Mouse (Mus musculus) limb, embryonic 14.5 days (tissue): ENCODE results near the gene Rab3il1. TPM values are rescaled to one million over a fixed set of nuclear protein-coding genes. Genes with fewer than 3 reads are reported as not detected.

Source experiments
- ATAC-seq: fragments of 200-750 bp; cut with Nextera tagmentation; 2 replicates; pipeline ENCODE4 v1.8.0; 2017; ENCODE audit warnings: low read depth, moderate number of reproducible peaks, moderate TSS enrichment; ENCODE audit not compliant: low FRiP score
- DNase-seq: peaks from one replicate; pipeline ENCODE4 v3.0.0-alpha.2; 2015; ENCODE audit warnings: low spot score
- H3K27ac ChIP-seq: fragments of 300-500 bp; sonication (generic); replicated peaks from 2 replicates; pipeline ENCODE4 v1.5.1; 2014; ENCODE audit warnings: low read depth, mild to moderate bottlenecking, low read length, moderate library complexity, mixed read lengths
- H3K27me3 ChIP-seq: fragments of 300-500 bp; sonication (generic); 2 replicates; pipeline ENCODE4 v1.6.1; 2014; ENCODE audit warnings: low read length, mixed read lengths; ENCODE audit not compliant: control insufficient read depth, insufficient read depth
- H3K36me3 ChIP-seq: fragments of 300-500 bp; sonication (generic); 2 replicates; pipeline ENCODE4 v1.6.1; 2014; ENCODE audit warnings: mild to moderate bottlenecking, low read length, moderate library complexity, mixed read lengths; ENCODE audit not compliant: control insufficient read depth, insufficient read depth
- H3K4me1 ChIP-seq: fragments of 300-500 bp; sonication (generic); 2 replicates; pipeline ENCODE4 v1.6.1; 2014; ENCODE audit warnings: antibody characterized with exemption, low read length, mixed read lengths; ENCODE audit not compliant: control insufficient read depth, insufficient read depth
- H3K4me2 ChIP-seq: fragments of 300-500 bp; sonication (generic); replicated peaks from 2 replicates; pipeline ENCODE4 v1.6.1; 2014; ENCODE audit warnings: low read depth, mild to moderate bottlenecking, low read length, moderate library complexity; ENCODE audit not compliant: severe bottlenecking
- H3K4me3 ChIP-seq: fragments of 300-500 bp; sonication (generic); replicated peaks from 2 replicates; pipeline ENCODE4 v1.5.1; 2014; ENCODE audit warnings: low read length
- H3K9ac ChIP-seq: fragments of 300-500 bp; sonication (generic); 2 replicates; pipeline ENCODE4 v1.6.1; 2014; ENCODE audit warnings: mild to moderate bottlenecking, low read depth, low read length, moderate library complexity; ENCODE audit not compliant: severe bottlenecking
- H3K9me3 ChIP-seq: fragments of 300-500 bp; sonication (generic); 2 replicates; pipeline ENCODE4 v1.6.1; 2016; ENCODE audit warnings: low read length; ENCODE audit not compliant: control insufficient read depth
- POLR2A ChIP-seq: fragments of 200-500 bp; IDR thresholded peaks from 2 replicates; pipeline ENCODE4 v1.8.0; 2012; ENCODE audit warnings: inconsistent platforms, mild to moderate bottlenecking, moderate library complexity, borderline replicate concordance; ENCODE audit not compliant: insufficient read depth, insufficient read length; ENCODE audit errors: extremely low read depth
- WGBS: fragments of 180-500 bp; shearing (Covaris S2); extraction: QIAGEN DNeasy Blood & Tissue Kit; methylation state at CpG from one replicate; pipeline ENCODE4 v1.1.7; 2014; 5-methylcytosine and 5-hydroxymethylcytosine counted together
- polyA plus RNA-seq, 2 experiments: library from polyadenylated mRNA; depleted of rRNA in 1 of 2; stranded (reverse) in 1 of 2; unstranded in 1 of 2; fragments of >200 nt; fragmentation: Nextera tagmentation in 1 of 2; extraction: Ambion mirVana in 1 of 2; gene quantifications; 2 replicates each; pipeline versions ENCODE4 v1.2.1 to v1.2.3; 2012 to 2014

Gene Rab3il1
- polyA plus RNA-seq (2012; rRNA removed): 36.1 and 42.8 TPM in 2 replicates
- polyA plus RNA-seq (2014; fragmentation: Nextera tagmentation; extraction: Ambion mirVana): 43.9 and 49.6 TPM in 2 replicates

DNA sequence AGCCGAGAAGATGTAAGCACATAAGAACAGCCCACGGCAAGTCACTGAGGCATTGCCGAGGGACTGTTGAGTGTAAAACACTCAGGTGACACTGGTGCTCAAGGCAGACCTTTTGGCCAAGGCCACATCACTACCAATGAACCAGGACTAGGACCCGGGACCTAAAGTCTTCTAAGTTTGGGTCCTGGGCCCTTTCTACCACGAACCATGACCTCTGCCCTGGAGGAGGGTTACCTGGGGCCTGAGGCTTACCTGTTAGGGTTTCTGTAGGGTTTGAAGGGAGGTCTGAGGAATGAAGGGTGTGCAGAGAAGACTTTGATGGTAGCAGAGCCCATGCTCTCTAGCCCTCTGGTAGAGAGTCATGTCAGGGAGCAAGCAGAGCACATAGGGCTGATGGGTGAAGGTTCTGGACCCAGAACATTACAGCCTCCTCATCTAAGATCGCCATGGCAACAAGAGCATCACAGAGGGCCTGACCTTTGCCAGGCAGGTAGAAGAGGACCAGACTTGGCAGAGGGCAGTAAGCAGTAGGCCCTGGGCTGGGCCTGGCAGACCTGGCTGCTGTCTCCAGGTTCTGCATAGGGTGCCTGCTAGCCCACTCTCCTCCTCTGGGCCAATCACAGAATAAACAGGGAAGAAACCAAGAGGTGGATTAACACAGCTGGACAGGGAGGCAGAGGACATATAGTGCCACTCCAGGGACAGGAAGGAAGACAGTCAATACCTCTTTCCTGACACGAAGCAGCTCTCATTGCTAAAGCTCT, at the start of gene Rab3il1, which contains the start of gene Best1:
Rab3il1 (plus strand) TSS at position 464 of the 764 bp plus-strand sequence.
Best1 (minus strand) TSS at position 428 of the 764 bp plus-strand sequence.
- no peak within 1 kb of the TSS for H3K9ac ChIP-seq
- H3K9me3 ChIP-seq: no peaks in the 10 kb centered on the region
- 69% methylated on average over 7 of the region's 7 CpGs for WGBS
- H3K4me1 ChIP-seq: no peaks in the 10 kb centered on the region
- DNase-seq (no peak), ATAC-seq (no peak)
- H3K4me3 ChIP-seq: no peak within 1 kb of the TSS
- H3K4me2 ChIP-seq: no peak within 1 kb of the TSS
- no peak within 1 kb of the TSS for H3K27ac ChIP-seq
- H3K36me3 ChIP-seq: no peaks in the 10 kb centered on the region
- no peak for TF ChIP-seq POLR2A
- no peaks in the 10 kb centered on the region for H3K27me3 ChIP-seq

DNA sequence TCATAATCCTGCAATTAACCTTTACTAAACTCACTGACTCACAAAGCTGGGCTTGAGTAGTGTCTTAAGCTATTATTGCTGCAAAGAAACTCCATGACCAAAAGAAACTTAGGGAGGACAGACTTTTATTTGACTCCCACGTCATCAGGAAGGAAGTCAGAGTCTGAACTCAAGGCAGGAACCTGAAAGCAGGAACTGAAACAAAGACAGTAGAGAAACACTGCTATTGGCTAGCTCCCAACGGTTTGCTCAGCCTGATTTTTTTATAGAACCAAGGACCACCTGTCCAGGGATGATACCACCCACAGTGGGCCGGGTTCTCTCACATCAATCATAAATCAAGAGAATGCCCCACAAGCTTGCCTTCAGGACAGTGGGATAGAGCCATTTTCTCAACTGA, 49.1 kb upstream of the Rab3il1 start:
- Histone ChIP-seq H3K9ac (no peak overlapping the region), H3K9me3 (peaks cover 5% of the 10 kb centered on the region; the same call in 1 of the 2 replicates), H3K4me2 (no peak overlapping the region), H3K4me1 (peaks cover 16% of the 10 kb centered on the region), H3K36me3 (no peaks in the 10 kb centered on the region), H3K27me3 (no peaks in the 10 kb centered on the region), H3K27ac (no peak overlapping the region), H3K4me3 (no peak overlapping the region)
- ATAC-seq: no peak
- no peak for TF ChIP-seq POLR2A
- WGBS: 66% methylated on average over 3 of the region's 3 CpGs
- no peak for DNase-seq

DNA sequence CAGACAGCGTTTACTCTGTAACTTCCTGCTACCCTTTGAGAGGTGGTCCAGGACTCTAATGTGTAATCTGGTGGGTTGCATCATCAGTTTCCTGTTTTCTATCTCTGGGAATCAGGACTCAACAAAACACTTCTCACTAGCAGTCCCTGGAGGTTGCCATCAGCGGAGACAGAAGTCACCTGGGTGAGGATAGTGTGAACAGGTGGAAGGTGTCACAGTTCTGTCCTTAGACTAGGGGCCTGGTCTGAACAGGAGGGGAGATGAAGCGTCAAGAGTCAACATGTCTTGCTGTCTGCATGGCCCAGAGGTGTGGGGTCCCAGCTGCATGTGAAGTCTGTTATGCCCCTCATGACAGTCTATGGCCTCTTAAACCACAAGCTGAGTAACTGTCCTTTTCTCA, 48.6 kb upstream of the Rab3il1 start:
- Histone ChIP-seq H3K27me3 (no peaks in the 10 kb centered on the region), H3K4me1 (peaks cover 16% of the 10 kb centered on the region), H3K4me3 (no peak overlapping the region), H3K9me3 (peaks cover 5% of the 10 kb centered on the region; the same call in 1 of the 2 replicates), H3K36me3 (no peaks in the 10 kb centered on the region), H3K9ac (no peak overlapping the region), H3K27ac (no peak overlapping the region), H3K4me2 (no peak overlapping the region)
- no peak for ATAC-seq
- no peak for TF ChIP-seq POLR2A
- DNase-seq: no peak
- 96% methylated on average over 3 of the region's 3 CpGs for WGBS

DNA sequence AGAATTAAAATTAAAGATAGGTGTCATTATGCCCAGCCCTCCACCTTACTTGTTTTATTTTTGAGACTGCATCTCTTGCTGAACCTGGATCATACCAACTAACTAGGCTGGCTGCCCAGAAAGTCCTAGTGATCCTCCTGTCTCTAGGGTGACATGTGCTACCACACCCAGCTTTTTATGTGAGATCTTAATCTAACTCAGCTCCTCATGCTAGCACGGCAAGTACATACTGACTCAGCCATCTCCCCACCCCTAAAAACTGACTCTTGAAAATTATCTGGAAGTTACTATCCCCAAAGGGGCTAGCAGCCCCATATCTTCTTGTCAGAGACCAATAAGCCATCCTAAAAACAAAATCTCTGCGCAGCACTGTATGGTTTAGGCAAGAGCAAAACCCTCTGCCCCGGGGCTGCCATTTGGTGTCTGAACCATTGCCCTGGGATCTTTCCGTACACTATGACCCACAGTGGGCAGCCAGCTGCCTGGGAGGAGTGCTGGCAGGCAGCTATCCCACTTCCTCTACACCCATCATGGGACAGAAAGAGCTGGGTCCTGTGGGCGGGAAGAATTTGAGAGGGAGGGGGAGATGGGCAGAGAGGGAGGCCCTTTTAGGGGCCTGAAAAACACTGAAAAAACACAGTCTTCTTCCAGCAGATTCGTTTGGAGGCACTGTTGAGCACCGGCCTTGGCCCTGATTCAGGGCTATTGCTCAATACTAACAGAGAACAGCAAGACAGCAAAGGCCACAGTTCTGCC, 47.2 kb upstream of the Rab3il1 start:
- H3K27ac ChIP-seq: peak overlapping the region; percentile 87
- DNase-seq: peak; percentile 88
- H3K27me3 ChIP-seq: no peaks in the 10 kb centered on the region
- peaks cover 5% of the 10 kb centered on the region; the same call in 1 of the 2 replicates for H3K9me3 ChIP-seq
- H3K9ac ChIP-seq: peak overlapping the region; percentile 36; the same call in 1 of the 2 replicates
- TF ChIP-seq POLR2A: no peak
- peak; percentile 88 for ATAC-seq
- H3K36me3 ChIP-seq: no peaks in the 10 kb centered on the region
- WGBS: 20% methylated on average over 7 of the region's 7 CpGs
- peak overlapping the region; percentile 33 for H3K4me2 ChIP-seq
- no peak overlapping the region for H3K4me3 ChIP-seq
- H3K4me1 ChIP-seq: peaks cover 16% of the 10 kb centered on the region

DNA sequence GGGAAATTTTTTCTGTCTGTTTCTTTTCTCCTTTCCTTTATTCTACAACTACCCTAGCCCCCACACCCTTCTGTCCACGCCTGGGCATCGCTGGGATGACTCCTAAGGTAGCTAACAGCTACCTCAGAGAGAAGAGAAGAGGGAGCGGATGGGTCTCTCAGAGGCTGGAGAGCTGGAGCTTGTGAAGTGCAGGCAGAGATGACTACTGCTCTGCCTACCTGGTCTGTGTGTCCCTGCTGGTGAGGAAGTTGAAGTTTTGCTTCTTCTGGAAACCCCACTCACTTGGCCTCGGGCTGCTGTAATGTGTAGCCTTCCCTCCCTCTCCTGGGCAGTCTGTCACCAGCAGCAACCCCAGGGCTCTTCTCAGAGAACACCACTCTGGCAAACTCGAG, 46.7 kb upstream of the Rab3il1 start:
- Histone ChIP-seq H3K4me2 (peak overlapping the region; percentile 33), H3K36me3 (no peaks in the 10 kb centered on the region), H3K9ac (peak overlapping the region; percentile 36), H3K4me3 (0 out of 2 replicates have a peak overlapping the region, but pooled peaks have one; percentile 3), H3K4me1 (peaks cover 16% of the 10 kb centered on the region), H3K27me3 (no peaks in the 10 kb centered on the region), H3K9me3 (peaks cover 3% of the 10 kb centered on the region; the same call in 1 of the 2 replicates), H3K27ac (peak overlapping the region; percentile 87)
- ATAC-seq (peak; percentile 54), DNase-seq (no peak)
- WGBS: 36% methylated on average over 5 of the region's 5 CpGs
- TF ChIP-seq POLR2A: no peak
